Mouse (Mus musculus) liver, embryonic 11.5 days (tissue): ENCODE measurements around the gene Mphosph8. TPM values are rescaled to one million over a fixed set of nuclear protein-coding genes. Genes with fewer than 3 reads are reported as not detected.

ENCODE experiments used
- ATAC-seq: fragments of 200-750 bp; cut with Nextera tagmentation; replicated peaks from 2 replicates; pipeline ENCODE4 v1.8.0; 2017; ENCODE audit warnings: moderate number of reproducible peaks, mild to moderate bottlenecking, moderate TSS enrichment, moderate library complexity; ENCODE audit not compliant: low FRiP score
- DNase-seq: peaks from one replicate; pipeline ENCODE4 v3.0.0-alpha.2; 2017; ENCODE audit warnings: low spot score
- H3K27ac ChIP-seq: fragments of 300-500 bp; sonication (generic); 2 replicates; pipeline ENCODE4 v1.5.1; 2014; ENCODE audit warnings: mild to moderate bottlenecking, low read depth, low read length, control low read depth
- H3K27me3 ChIP-seq: fragments of 300-500 bp; sonication (generic); replicated peaks from 2 replicates; pipeline ENCODE4 v1.6.1; 2014; ENCODE audit warnings: low read length, mixed read lengths; ENCODE audit not compliant: control insufficient read depth, insufficient read depth
- H3K36me3 ChIP-seq: fragments of 300-500 bp; sonication (generic); 2 replicates; pipeline ENCODE4 v1.6.1; 2014; ENCODE audit warnings: mild to moderate bottlenecking, low read length, moderate library complexity, mixed read lengths; ENCODE audit not compliant: control insufficient read depth, insufficient read depth
- H3K4me1 ChIP-seq: fragments of 300-500 bp; sonication (generic); replicated peaks from 2 replicates; pipeline ENCODE4 v1.6.1; 2014; ENCODE audit warnings: low read length, mixed read lengths; ENCODE audit not compliant: control insufficient read depth, insufficient read depth
- H3K4me2 ChIP-seq: fragments of 300-500 bp; sonication (generic); 2 replicates; pipeline ENCODE4 v1.6.1; 2014; ENCODE audit warnings: mild to moderate bottlenecking, control low read depth, moderate library complexity
- H3K4me3 ChIP-seq: fragments of 300-500 bp; sonication (generic); 2 replicates; pipeline ENCODE4 v1.5.1; 2014; ENCODE audit warnings: low read depth, low read length, control low read depth
- H3K9ac ChIP-seq: fragments of 300-500 bp; sonication (generic); 2 replicates; pipeline ENCODE4 v1.6.1; 2014; ENCODE audit warnings: low read depth, low read length, control low read depth
- H3K9me3 ChIP-seq: fragments of 300-500 bp; sonication (generic); 2 replicates; pipeline ENCODE4 v1.6.1; 2016; ENCODE audit warnings: low read length, inconsistent platforms, mixed read lengths; ENCODE audit not compliant: control insufficient read depth
- whole genome bisulfite sequencing: fragments of 180-500 bp; shearing (Covaris S2); extraction: QIAGEN DNeasy Blood & Tissue Kit; methylation state at CpG from one replicate; pipeline ENCODE4 v1.1.7; 2014; 5-methylcytosine and 5-hydroxymethylcytosine counted together
- polyA plus RNA-seq: library from polyadenylated mRNA; unstranded; fragments of >200 nt; fragmentation: Nextera tagmentation; extraction: Ambion mirVana; gene quantifications from 2 replicates; pipeline ENCODE4 v1.2.1, GENCODE M21; 2014

Mphosph8 gene
- polyA plus RNA-seq, 1 experiment from 2014 or later = 30.9 TPM

GRCm38 (mm10) chr14:56740175-56740574 is 72.1 kb downstream of the Mphosph8 start:
- DNase-seq (no peak), ATAC-seq (no peak)
- no peaks in the 10 kb centered on the region for H3K36me3 ChIP-seq
- H3K4me1 ChIP-seq = no peaks in the 10 kb centered on the region
- no peaks in the 10 kb centered on the region for H3K9me3 ChIP-seq
- WGBS = 79% methylated on average over 1 of the region's 1 CpGs
- no peak overlapping the region for H3K4me3 ChIP-seq
- H3K4me2 ChIP-seq = no peak overlapping the region
- H3K27me3 ChIP-seq = no peaks in the 10 kb centered on the region
- H3K27ac ChIP-seq = no peak overlapping the region
- no peak overlapping the region for H3K9ac ChIP-seq

Other genes starting within 250 kb of the Mphosph8 start
- 9.8 and 11.1 TPM in 2 replicates for gene Cenpj, start 92.8 kb upstream of the Mphosph8 start, polyA plus RNA-seq
- 2.5 and 3.0 TPM in 2 replicates for gene Parp4, start 92.6 kb upstream of the Mphosph8 start, polyA plus RNA-seq
- gene Pspc1, start 110.1 kb downstream of the Mphosph8 start, polyA plus RNA-seq = 31.0 and 33.8 TPM in 2 replicates
- 15.2 and 15.6 TPM in 2 replicates for gene Zmym5, start 143.5 kb downstream of the Mphosph8 start, polyA plus RNA-seq
- gene Zmym2, start 218.4 kb downstream of the Mphosph8 start, polyA plus RNA-seq = 24.4 and 32.0 TPM in 2 replicates